Mouse (Mus musculus): ENCODE data around the gene C1ql1. TPM values are rescaled to one million over a fixed set of nuclear protein-coding genes. Genes with fewer than 3 reads are reported as not detected.

The C1ql1 gene
- 3.9 and 4.5 TPM in 2 replicates for polyA plus RNA-seq (2014; fragmentation: Nextera tagmentation; extraction: Ambion mirVana)

GRCm38 (mm10) chr11:102946265-102946991 lies at the start of gene C1ql1:
TSS of gene C1ql1 (minus strand) at chr11:102946688.
- Histone ChIP-seq H3K27me3 (ENCODE audit: control insufficient read depth, insufficient read depth, low read length) (peaks cover 39% of the 10 kb centered on the region), H3K27ac (ENCODE audit: low read depth, low read length) (no peak within 1 kb of the TSS), H3K9ac (ENCODE audit: low read length) (peak within 1 kb of the TSS; percentile 55), H3K4me2 (ENCODE audit: low read depth, low read length, severe bottlenecking) (peak within 1 kb of the TSS; percentile 56), H3K36me3 (ENCODE audit: control insufficient read depth, insufficient read depth, low read length) (no peaks in the 10 kb centered on the region), H3K4me1 (replicated peaks; ENCODE audit: control insufficient read depth, insufficient read depth, low read length) (peaks cover 26% of the 10 kb centered on the region), H3K4me3 (ENCODE audit: low read depth, low read length) (peak within 1 kb of the TSS; percentile 31), H3K9me3 (ENCODE audit: control insufficient read depth, low read length) (no peaks in the 10 kb centered on the region)
- under 1% methylated on average over 78 of the region's 87 CpGs for WGBS
- peak; percentile 87 for ATAC-seq (replicated peaks; ENCODE audit: low FRiP score)
- peak; percentile 95 for DNase-seq (ENCODE audit: low spot score)

GRCm38 (mm10) chr11:102994952-102995351 lies 48.5 kb upstream of the C1ql1 start:
- H3K4me2 ChIP-seq (ENCODE audit: low read depth, low read length, severe bottlenecking): no peak overlapping the region
- H3K27me3 ChIP-seq (ENCODE audit: control insufficient read depth, insufficient read depth, low read length): peaks cover 8% of the 10 kb centered on the region
- no peak overlapping the region for H3K4me3 ChIP-seq (ENCODE audit: low read depth, low read length)
- peaks cover 21% of the 10 kb centered on the region for H3K4me1 ChIP-seq (replicated peaks; ENCODE audit: control insufficient read depth, insufficient read depth, low read length)
- peaks cover 8% of the 10 kb centered on the region for H3K36me3 ChIP-seq (ENCODE audit: control insufficient read depth, insufficient read depth, low read length)
- no peak for DNase-seq (ENCODE audit: low spot score)
- no peak overlapping the region for H3K9ac ChIP-seq (ENCODE audit: low read length)
- no peak for ATAC-seq (replicated peaks; ENCODE audit: low FRiP score)
- WGBS: 88% methylated on average over 18 of the region's 18 CpGs
- H3K9me3 ChIP-seq (ENCODE audit: control insufficient read depth, low read length): no peaks in the 10 kb centered on the region
- H3K27ac ChIP-seq (ENCODE audit: low read depth, low read length): no peak overlapping the region

- no peak overlapping the region for H3K4me3 ChIP-seq (ENCODE audit: low read depth, low read length)
- H3K27ac ChIP-seq (ENCODE audit: low read depth, low read length): peak overlapping the region; percentile 66
- peaks cover 3% of the 10 kb centered on the region; the same call in 1 of the 2 replicates for H3K36me3 ChIP-seq (ENCODE audit: control insufficient read depth, insufficient read depth, low read length)
- peaks cover 21% of the 10 kb centered on the region for H3K4me1 ChIP-seq (replicated peaks; ENCODE audit: control insufficient read depth, insufficient read depth, low read length)
- DNase-seq (ENCODE audit: low spot score) (peak; percentile 71), ATAC-seq (replicated peaks; ENCODE audit: low FRiP score) (peak; percentile 57)
- H3K9ac ChIP-seq (ENCODE audit: low read length): no peak overlapping the region; the same call in 1 of the 2 replicates
- H3K4me2 ChIP-seq (ENCODE audit: low read depth, low read length, severe bottlenecking): no peak overlapping the region
- no peaks in the 10 kb centered on the region for H3K9me3 ChIP-seq (ENCODE audit: control insufficient read depth, low read length)
- whole genome bisulfite sequencing: 19% methylated on average over 17 of the region's 17 CpGs
- peaks cover 17% of the 10 kb centered on the region for H3K27me3 ChIP-seq (ENCODE audit: control insufficient read depth, insufficient read depth, low read length)
These were observed 47.0 kb upstream of the C1ql1 start for GRCm38 (mm10) chr11:102993420-102994029.

GRCm38 (mm10) chr11:102992940-102993339 lies 46.5 kb upstream of the C1ql1 start:
- H3K27ac ChIP-seq (ENCODE audit: low read depth, low read length): peak overlapping the region; percentile 66; the same call in 1 of the 2 replicates
- H3K4me3 ChIP-seq (ENCODE audit: low read depth, low read length): no peak overlapping the region
- H3K36me3 ChIP-seq (ENCODE audit: control insufficient read depth, insufficient read depth, low read length): peaks cover 3% of the 10 kb centered on the region; the same call in 1 of the 2 replicates
- H3K27me3 ChIP-seq (ENCODE audit: control insufficient read depth, insufficient read depth, low read length): peaks cover 17% of the 10 kb centered on the region
- no peak overlapping the region for H3K9ac ChIP-seq (ENCODE audit: low read length)
- H3K4me2 ChIP-seq (ENCODE audit: low read depth, low read length, severe bottlenecking): no peak overlapping the region
- peaks cover 21% of the 10 kb centered on the region for H3K4me1 ChIP-seq (replicated peaks; ENCODE audit: control insufficient read depth, insufficient read depth, low read length)
- DNase-seq (ENCODE audit: low spot score) (peak; percentile 88), ATAC-seq (replicated peaks; ENCODE audit: low FRiP score) (peak; percentile 53)
- H3K9me3 ChIP-seq (ENCODE audit: control insufficient read depth, low read length): no peaks in the 10 kb centered on the region
- 7% methylated on average over 5 of the region's 5 CpGs for WGBS

GRCm38 (mm10) chr11:102991681-102992080 lies 45.2 kb upstream of the C1ql1 start:
- peak overlapping the region; percentile 1; the same call in 1 of the 2 replicates for H3K4me3 ChIP-seq (ENCODE audit: low read depth, low read length)
- peak overlapping the region; percentile 35 for H3K4me2 ChIP-seq (ENCODE audit: low read depth, low read length, severe bottlenecking)
- H3K27ac ChIP-seq (ENCODE audit: low read depth, low read length): no peak overlapping the region
- H3K4me1 ChIP-seq (replicated peaks; ENCODE audit: control insufficient read depth, insufficient read depth, low read length): peaks cover 21% of the 10 kb centered on the region
- under 1% methylated on average over 16 of the region's 16 CpGs for WGBS
- DNase-seq (ENCODE audit: low spot score) (peak; percentile 78), ATAC-seq (replicated peaks; ENCODE audit: low FRiP score) (0 out of 2 replicates have a peak, but pooled peaks have one; percentile 16)
- H3K9me3 ChIP-seq (ENCODE audit: control insufficient read depth, low read length): no peaks in the 10 kb centered on the region
- no peaks in the 10 kb centered on the region; the same call in 1 of the 2 replicates for H3K36me3 ChIP-seq (ENCODE audit: control insufficient read depth, insufficient read depth, low read length)
- peak overlapping the region; percentile 40 for H3K9ac ChIP-seq (ENCODE audit: low read length)
- H3K27me3 ChIP-seq (ENCODE audit: control insufficient read depth, insufficient read depth, low read length): peaks cover 17% of the 10 kb centered on the region

GRCm38 (mm10) chr11:102990152-102990663 lies 43.7 kb upstream of the C1ql1 start:
- DNase-seq (ENCODE audit: low spot score) (peak; percentile 66), ATAC-seq (replicated peaks; ENCODE audit: low FRiP score) (no peak)
- Histone ChIP-seq H3K9ac (ENCODE audit: low read length) (no peak overlapping the region), H3K9me3 (ENCODE audit: control insufficient read depth, low read length) (no peaks in the 10 kb centered on the region), H3K27ac (ENCODE audit: low read depth, low read length) (no peak overlapping the region), H3K4me3 (ENCODE audit: low read depth, low read length) (peak overlapping the region; percentile 23), H3K4me1 (replicated peaks; ENCODE audit: control insufficient read depth, insufficient read depth, low read length) (peaks cover 21% of the 10 kb centered on the region), H3K36me3 (ENCODE audit: control insufficient read depth, insufficient read depth, low read length) (no peaks in the 10 kb centered on the region; the same call in 1 of the 2 replicates), H3K4me2 (ENCODE audit: low read depth, low read length, severe bottlenecking) (peak overlapping the region; percentile 65), H3K27me3 (ENCODE audit: control insufficient read depth, insufficient read depth, low read length) (peaks cover 17% of the 10 kb centered on the region)
- 1% methylated on average over 29 of the region's 29 CpGs for WGBS

GRCm38 (mm10) chr11:102989641-102990151 lies 43.2 kb upstream of the C1ql1 start:
- Histone ChIP-seq H3K4me2 (ENCODE audit: low read depth, low read length, severe bottlenecking) (peak overlapping the region; percentile 65), H3K9ac (ENCODE audit: low read length) (0 out of 2 replicates have a peak overlapping the region, but pooled peaks have one; percentile 25), H3K27me3 (ENCODE audit: control insufficient read depth, insufficient read depth, low read length) (peaks cover 17% of the 10 kb centered on the region), H3K4me3 (ENCODE audit: low read depth, low read length) (peak overlapping the region; percentile 23), H3K36me3 (ENCODE audit: control insufficient read depth, insufficient read depth, low read length) (no peaks in the 10 kb centered on the region; the same call in 1 of the 2 replicates), H3K4me1 (replicated peaks; ENCODE audit: control insufficient read depth, insufficient read depth, low read length) (peaks cover 21% of the 10 kb centered on the region), H3K27ac (ENCODE audit: low read depth, low read length) (no peak overlapping the region), H3K9me3 (ENCODE audit: control insufficient read depth, low read length) (no peaks in the 10 kb centered on the region)
- 6% methylated on average over 28 of the region's 28 CpGs for WGBS
- ATAC-seq (replicated peaks; ENCODE audit: low FRiP score) (no peak), DNase-seq (ENCODE audit: low spot score) (no peak)

GRCm38 (mm10) chr11:102985160-102985559 lies 38.7 kb upstream of the C1ql1 start:
- no peaks in the 10 kb centered on the region for H3K36me3 ChIP-seq (ENCODE audit: control insufficient read depth, insufficient read depth, low read length)
- H3K9ac ChIP-seq (ENCODE audit: low read length): no peak overlapping the region
- DNase-seq (ENCODE audit: low spot score) (no peak), ATAC-seq (replicated peaks; ENCODE audit: low FRiP score) (no peak)
- H3K4me3 ChIP-seq (ENCODE audit: low read depth, low read length): no peak overlapping the region
- no peaks in the 10 kb centered on the region for H3K9me3 ChIP-seq (ENCODE audit: control insufficient read depth, low read length)
- H3K27me3 ChIP-seq (ENCODE audit: control insufficient read depth, insufficient read depth, low read length): peaks cover 10% of the 10 kb centered on the region; the same call in 1 of the 2 replicates
- H3K4me2 ChIP-seq (ENCODE audit: low read depth, low read length, severe bottlenecking): no peak overlapping the region
- H3K27ac ChIP-seq (ENCODE audit: low read depth, low read length): no peak overlapping the region
- H3K4me1 ChIP-seq (replicated peaks; ENCODE audit: control insufficient read depth, insufficient read depth, low read length): no peaks in the 10 kb centered on the region; the same call in 1 of the 2 replicates
- WGBS: 63% methylated on average over 5 of the region's 6 CpGs
